Mouse (Mus musculus) urinary bladder, postnatal 36 days (tissue): ENCODE results near the gene Pdzd7.

Experiments
- DNase-seq, 2 experiments: peaks; one replicate each; pipeline ENCODE4 v3.0.0; 2022; ENCODE audit warnings: low spot score in 2 of 2, mixed read lengths in 1 of 2

Pdzd7 gene

DNA sequence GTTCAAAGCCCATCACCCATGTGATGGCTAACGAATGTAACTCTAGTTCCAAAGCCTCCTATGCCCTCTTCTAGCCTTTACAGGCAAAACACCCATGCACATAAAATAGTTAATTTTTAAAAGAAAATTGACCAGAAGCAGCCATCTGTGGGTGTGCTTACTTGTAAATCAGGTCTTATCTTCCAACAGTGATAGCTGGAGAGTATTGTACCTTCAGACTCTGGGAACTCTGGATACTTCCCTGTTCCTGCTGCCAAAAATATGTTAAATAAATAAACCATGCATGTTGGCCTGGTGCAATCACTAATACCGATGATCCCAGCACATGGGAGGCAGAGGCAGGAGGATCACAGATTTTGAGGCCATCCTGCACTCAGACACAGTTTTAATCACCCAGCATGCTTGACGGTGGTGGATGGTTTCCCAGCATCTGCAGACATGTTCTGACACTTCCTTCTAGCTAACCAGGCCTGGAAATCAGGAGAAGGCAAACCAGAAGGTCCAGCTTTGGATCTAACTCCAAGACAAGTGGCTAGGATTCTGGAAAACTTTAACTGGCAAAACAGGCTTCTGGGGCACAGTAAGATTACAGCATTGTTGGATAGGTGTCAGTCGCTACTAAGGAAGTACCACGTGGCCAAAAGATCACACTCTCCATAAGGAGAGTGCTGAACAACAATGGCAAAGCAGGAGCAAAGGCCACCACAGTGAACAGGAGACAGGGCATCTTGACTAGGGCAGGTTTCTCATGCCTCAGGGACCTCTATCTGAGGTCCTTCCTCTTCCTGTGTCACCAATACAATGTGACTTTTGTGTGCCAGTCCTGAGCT, 60.1 kb downstream of the Pdzd7 start:
- DNase-seq = no peak

DNA sequence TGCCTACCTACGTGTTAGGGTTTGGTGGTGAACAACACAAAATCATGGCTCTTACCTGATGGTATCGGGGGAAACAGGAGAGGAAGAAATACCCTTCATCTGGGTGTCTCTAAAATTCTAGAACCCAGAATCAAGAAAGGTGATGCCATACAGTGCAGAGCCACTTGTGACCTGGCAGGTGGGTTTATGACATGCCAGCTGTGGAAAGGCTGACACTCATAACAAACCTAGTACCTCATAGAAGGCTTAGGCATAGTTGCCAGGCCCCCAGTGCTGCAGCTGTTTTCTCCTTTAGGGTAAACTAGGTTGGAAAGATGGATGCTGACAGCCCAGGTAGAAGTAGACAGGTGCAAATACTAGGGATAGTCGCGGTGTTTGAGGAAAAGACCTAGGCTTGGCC, 61.1 kb downstream of the Pdzd7 start:
- DNase-seq = no peak

DNA sequence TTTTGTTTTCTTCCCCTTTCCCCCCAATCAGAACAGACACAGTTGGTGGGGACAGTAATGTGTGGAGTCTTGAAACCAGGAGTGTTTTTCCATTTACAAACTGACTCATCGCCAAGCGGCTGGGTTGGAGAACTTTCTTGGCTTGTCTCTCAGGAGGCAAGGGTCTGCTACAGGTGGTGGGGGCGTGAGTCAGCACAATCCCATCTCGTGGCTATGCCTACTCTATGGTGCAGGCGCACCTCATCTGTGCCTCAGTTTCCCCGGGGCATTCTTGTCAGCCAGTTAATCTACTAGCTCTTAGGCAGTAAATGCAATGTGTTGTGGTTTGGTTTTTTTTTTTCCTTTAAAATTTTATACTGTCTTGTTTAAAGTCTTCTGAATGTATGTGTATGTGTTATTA, 62.2 kb downstream of the Pdzd7 start:
- no peak for DNase-seq

DNA sequence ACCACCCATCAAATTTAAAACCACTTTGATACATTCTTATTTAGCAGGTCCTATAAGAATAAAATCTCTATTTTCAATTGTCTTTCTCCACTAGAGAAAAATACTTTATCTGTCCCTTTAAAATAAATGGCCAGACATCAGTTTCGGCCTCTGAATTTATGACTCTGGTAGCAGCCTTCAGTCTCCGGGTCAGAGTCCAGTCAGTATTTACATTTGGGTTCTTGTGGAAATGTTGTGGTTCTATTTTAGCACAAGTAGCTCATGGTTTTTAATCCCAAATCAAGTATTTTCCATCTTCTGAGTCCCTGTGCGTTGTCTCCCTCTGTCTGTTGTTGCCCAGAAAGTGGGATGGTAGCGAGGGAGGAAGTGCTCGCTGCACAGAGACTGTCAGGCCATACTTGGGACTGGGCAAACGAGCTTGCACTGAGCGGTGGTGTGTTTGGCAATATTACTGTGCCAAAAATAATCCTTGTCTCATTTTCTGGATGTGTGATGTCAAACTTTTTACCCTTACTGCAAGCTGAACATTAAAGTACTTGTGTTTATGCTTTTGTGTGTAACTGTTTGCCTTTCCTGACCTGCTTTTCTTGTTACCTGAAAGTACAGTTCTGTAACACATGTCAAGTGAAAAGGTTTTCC, 62.9 kb downstream of the Pdzd7 start:
- no peak for DNase-seq

DNA sequence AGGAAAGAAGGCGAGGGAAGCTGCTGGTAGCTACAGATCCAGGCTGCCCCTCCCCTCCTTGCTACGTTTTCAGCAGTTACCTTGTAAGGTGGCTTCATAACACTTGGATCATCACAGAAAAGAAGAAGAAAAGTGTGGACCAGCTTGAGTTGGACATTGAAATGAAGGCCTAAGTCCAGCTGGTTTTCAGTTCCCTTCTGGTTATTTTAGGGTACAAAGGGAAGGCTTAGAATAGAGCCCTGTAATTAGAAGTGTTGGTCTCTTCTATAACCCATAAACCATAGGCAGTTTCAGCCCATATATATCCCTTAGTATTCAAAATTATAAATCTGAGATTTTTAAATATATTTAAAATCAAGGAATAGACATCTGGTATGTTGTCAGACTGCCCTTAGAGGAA, 64.7 kb downstream of the Pdzd7 start:
- no peak for DNase-seq

DNA sequence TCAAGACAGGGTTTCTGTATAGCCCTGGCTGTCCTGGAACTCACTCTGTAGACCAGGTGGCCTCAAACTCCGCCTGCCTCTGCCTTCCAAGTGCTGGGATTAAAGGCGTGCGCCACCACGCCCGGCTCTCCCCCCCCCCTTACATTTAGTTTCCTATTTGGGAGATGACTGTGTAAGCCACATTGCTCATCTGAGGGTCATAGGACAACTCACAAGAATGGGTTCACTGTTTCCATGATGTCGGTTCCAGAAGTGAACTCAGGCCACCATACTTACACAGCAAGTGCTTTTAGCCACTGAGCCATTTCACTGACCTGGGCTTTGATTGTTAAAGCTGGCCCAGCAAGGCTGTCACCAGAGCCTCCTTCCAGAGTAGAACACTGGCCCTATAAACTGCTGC, 68.4 kb downstream of the Pdzd7 start:
- no peak for DNase-seq
